Mouse (Mus musculus) CD4-positive, CD25-positive, alpha-beta regulatory T cell (primary cell): ENCODE results near the gene Pou4f2. TPM values are rescaled to one million over a fixed set of nuclear protein-coding genes. Genes with fewer than 3 reads are reported as not detected.

ENCODE experiments used
- polyA plus RNA-seq: library from polyadenylated mRNA; unstranded; fragments of 100-300 nt; shearing (Covaris generic); gene quantifications from one replicate; pipeline ENCODE4 v1.2.1, GENCODE M21; 2017

Pou4f2 gene
- polyA plus RNA-seq: not detected

DNA sequence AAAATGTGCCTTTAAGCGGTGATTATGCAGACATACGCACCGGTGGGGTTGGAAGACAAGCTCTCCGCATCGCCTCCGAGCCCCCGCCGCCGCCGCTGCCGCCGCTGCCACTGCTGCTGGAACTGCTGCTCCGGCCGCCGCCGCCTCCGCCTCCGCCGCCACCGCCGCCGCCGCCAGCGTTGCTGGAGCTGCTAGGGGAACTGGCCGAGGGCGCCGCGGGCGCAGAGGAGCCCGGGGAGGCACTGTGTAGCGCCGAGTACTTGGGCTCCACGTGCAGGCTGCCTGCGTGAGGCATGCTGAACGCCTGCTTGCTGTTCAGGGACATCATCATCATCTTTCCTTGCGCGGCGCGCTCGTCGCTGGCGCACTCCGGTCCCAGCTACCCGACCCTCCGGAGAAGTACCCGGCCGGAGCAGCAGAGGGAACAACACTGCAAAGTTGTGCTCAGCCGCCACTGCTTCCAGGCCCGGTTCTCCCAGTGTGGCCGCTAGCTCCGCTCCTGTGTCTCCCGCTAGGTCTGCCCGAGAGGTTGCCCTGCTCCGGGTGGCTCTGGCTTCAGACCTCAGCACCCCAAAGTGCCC, at the start of gene Pou4f2:
Gene Pou4f2 (minus strand): TSS at position 575 of the 581 bp plus-strand sequence.

Other genes with a start within 250 kb of the Pou4f2 start
- not detected for gene Ttc29, start 223.3 kb downstream of the Pou4f2 start, polyA plus RNA-seq
- 100 TPM for gene Rbmxl1, start 72.3 kb upstream of the Pou4f2 start, polyA plus RNA-seq
- 17.9 TPM for gene Slc10a7, start 72.7 kb upstream of the Pou4f2 start, polyA plus RNA-seq